Mouse (Mus musculus): Measurements from ENCODE around the gene Runx2. TPM values are rescaled to one million over a fixed set of nuclear protein-coding genes. Genes with fewer than 3 reads are reported as not detected.

Gene Runx2
- polyA plus RNA-seq, 1 experiment from 2014 or later, result 4.6 TPM

DNA sequence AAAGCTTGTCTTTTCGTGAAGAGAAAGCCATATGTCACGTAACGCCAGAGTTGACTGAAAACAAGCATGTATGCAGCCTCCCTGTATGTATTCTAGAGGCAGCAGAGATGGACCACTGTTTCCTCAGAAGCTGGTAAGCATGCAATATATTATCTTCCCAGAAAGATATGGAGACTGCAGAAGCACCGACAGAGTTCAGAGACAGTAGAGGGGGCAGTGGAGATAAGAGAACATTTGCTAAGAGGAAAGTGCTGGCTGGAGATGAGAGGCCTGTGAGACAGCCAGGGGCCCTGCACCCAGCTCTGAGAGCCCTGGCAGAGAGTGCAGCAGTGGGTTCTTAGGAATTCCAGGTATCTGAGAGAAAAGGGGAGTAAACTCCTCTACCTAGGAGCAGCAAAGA is 182.3 kb downstream of the Runx2 start:
- Histone ChIP-seq H3K36me3 (no peaks in the 10 kb centered on the region), H3K27ac (replicated peaks) (no peak overlapping the region), H3K27me3 (peaks cover 4% of the 10 kb centered on the region; the same call in 1 of the 2 replicates), H3K9ac (replicated peaks) (no peak overlapping the region), H3K4me2 (replicated peaks) (no peak overlapping the region), H3K9me3 (no peaks in the 10 kb centered on the region), H3K4me3 (no peak overlapping the region), H3K4me1 (peaks cover under 1% of the 10 kb centered on the region; the same call in 1 of the 2 replicates)
- WGBS, result 94% methylated on average over 4 of the region's 4 CpGs
- no peak for ATAC-seq (ENCODE audit: low FRiP score, low read depth)

DNA sequence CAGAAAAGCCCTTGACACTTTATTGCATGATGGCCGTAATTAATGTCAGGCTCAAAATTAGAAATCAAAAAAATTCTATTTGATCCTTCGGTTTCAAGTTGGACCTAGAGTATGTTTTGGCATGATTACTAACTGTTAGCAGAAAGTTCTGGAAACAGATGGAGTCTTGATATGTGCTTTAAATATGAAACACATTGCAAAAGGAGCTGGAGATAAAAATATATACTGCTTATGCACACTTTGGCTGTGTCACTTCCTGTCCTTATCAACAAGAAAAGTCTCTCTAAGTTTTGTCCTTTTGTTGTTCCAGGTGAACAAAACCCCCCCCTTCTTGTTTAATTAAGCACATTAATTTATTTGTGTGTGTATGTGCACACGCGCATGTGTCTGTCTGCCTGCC is 183.0 kb downstream of the Runx2 start:
- H3K27ac ChIP-seq (replicated peaks), result no peak overlapping the region
- H3K4me3 ChIP-seq, result no peak overlapping the region
- peaks cover 4% of the 10 kb centered on the region; the same call in 1 of the 2 replicates for H3K27me3 ChIP-seq
- no peak overlapping the region for H3K9ac ChIP-seq (replicated peaks)
- no peak for ATAC-seq (ENCODE audit: low FRiP score, low read depth)
- WGBS, result 96% methylated on average over 4 of the region's 4 CpGs
- no peaks in the 10 kb centered on the region for H3K36me3 ChIP-seq
- no peaks in the 10 kb centered on the region for H3K9me3 ChIP-seq
- no peak overlapping the region for H3K4me2 ChIP-seq (replicated peaks)
- no peaks in the 10 kb centered on the region for H3K4me1 ChIP-seq

- H3K4me3 ChIP-seq, result no peak overlapping the region
- H3K4me2 ChIP-seq (replicated peaks), result no peak overlapping the region
- H3K9ac ChIP-seq (replicated peaks), result no peak overlapping the region
- H3K27me3 ChIP-seq, result peaks cover 2% of the 10 kb centered on the region; the same call in 1 of the 2 replicates
- no peak overlapping the region for H3K27ac ChIP-seq (replicated peaks)
- 83% methylated on average over 6 of the region's 6 CpGs for WGBS
- no peak for ATAC-seq (ENCODE audit: low FRiP score, low read depth)
- no peaks in the 10 kb centered on the region for H3K36me3 ChIP-seq
- H3K4me1 ChIP-seq, result no peaks in the 10 kb centered on the region
- no peaks in the 10 kb centered on the region for H3K9me3 ChIP-seq
Observed at GRCm38 (mm10) chr17:44627317-44627716, 187.3 kb downstream of the Runx2 start.

- Histone ChIP-seq H3K4me3 (no peak overlapping the region), H3K27me3 (no peaks in the 10 kb centered on the region), H3K36me3 (no peaks in the 10 kb centered on the region), H3K4me2 (replicated peaks) (no peak overlapping the region), H3K27ac (replicated peaks) (no peak overlapping the region), H3K4me1 (no peaks in the 10 kb centered on the region), H3K9me3 (no peaks in the 10 kb centered on the region), H3K9ac (replicated peaks) (no peak overlapping the region)
- WGBS, result 79% methylated on average over 2 of the region's 2 CpGs
- no peak for ATAC-seq (ENCODE audit: low FRiP score, low read depth)
Observed at GRCm38 (mm10) chr17:44623707-44624106, 190.9 kb downstream of the Runx2 start.

DNA sequence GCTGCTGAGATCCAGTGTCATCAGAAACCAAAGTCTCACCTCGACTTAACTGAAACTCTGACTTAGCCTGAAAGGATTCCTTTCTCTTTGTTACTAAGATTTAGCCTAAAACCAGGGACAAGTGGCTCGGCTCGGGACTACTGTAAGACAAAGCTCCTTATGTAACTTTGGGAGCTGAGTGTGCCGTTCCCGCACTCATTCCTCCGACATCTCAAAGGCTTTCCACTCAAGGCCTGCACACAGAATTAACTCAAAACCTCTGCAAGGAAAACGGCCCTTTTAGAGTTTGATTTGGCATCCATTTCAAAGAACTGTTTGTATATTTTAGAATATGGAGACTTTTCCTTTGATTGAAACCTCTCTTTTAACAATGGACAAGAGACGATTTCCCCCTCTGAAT is 191.3 kb downstream of the Runx2 start:
- Histone ChIP-seq H3K4me3 (no peak overlapping the region), H3K9me3 (no peaks in the 10 kb centered on the region), H3K4me2 (replicated peaks) (no peak overlapping the region), H3K27ac (replicated peaks) (no peak overlapping the region), H3K36me3 (no peaks in the 10 kb centered on the region), H3K9ac (replicated peaks) (no peak overlapping the region), H3K4me1 (0 out of 2 replicates have a peak, but pooled peaks cover under 1% of the 10 kb centered on the region), H3K27me3 (no peaks in the 10 kb centered on the region)
- WGBS, result 61% methylated on average over 8 of the region's 8 CpGs
- ATAC-seq (ENCODE audit: low FRiP score, low read depth), result no peak

GRCm38 (mm10) chr17:44620456-44620855 is 194.1 kb downstream of the Runx2 start:
- Histone ChIP-seq H3K36me3 (no peaks in the 10 kb centered on the region), H3K4me3 (no peak overlapping the region), H3K27ac (replicated peaks) (no peak overlapping the region), H3K9ac (replicated peaks) (no peak overlapping the region), H3K9me3 (no peaks in the 10 kb centered on the region), H3K4me2 (replicated peaks) (no peak overlapping the region), H3K27me3 (no peaks in the 10 kb centered on the region), H3K4me1 (0 out of 2 replicates have a peak, but pooled peaks cover 2% of the 10 kb centered on the region)
- ATAC-seq (ENCODE audit: low FRiP score, low read depth), result no peak
- 78% methylated on average over 2 of the region's 2 CpGs for WGBS

GRCm38 (mm10) chr17:44618691-44619090 is 195.9 kb downstream of the Runx2 start:
- no peak for ATAC-seq (ENCODE audit: low FRiP score, low read depth)
- H3K27me3 ChIP-seq, result no peaks in the 10 kb centered on the region
- H3K36me3 ChIP-seq, result no peaks in the 10 kb centered on the region
- H3K27ac ChIP-seq (replicated peaks), result no peak overlapping the region
- 71% methylated on average over 11 of the region's 11 CpGs for WGBS
- H3K9ac ChIP-seq (replicated peaks), result no peak overlapping the region
- H3K4me3 ChIP-seq, result no peak overlapping the region
- H3K4me2 ChIP-seq (replicated peaks), result no peak overlapping the region
- peaks cover 7% of the 10 kb centered on the region; the same call in 1 of the 2 replicates for H3K4me1 ChIP-seq
- H3K9me3 ChIP-seq, result no peaks in the 10 kb centered on the region

DNA sequence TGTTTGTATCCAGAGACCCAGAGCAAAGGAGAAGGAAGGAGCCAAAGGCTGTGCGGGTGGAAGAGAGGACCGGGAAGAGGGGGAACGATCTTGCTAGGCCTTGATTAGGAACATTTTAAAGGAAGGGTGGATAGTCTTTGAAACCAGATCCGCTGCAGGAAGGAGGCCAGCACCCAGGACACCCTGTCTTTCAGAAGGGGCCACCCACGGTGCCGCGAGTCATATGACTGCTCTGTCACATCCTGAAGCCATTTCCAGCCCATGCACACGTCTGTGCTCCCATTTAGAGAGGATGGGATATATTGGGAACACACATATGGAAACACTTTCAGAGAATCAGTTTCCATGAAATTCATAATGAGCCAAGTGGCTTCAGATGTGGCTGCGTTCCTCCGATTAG is 196.4 kb downstream of the Runx2 start:
- no peak overlapping the region for H3K4me3 ChIP-seq
- 65% methylated on average over 10 of the region's 10 CpGs for WGBS
- H3K9me3 ChIP-seq, result no peaks in the 10 kb centered on the region
- H3K9ac ChIP-seq (replicated peaks), result no peak overlapping the region
- H3K36me3 ChIP-seq, result no peaks in the 10 kb centered on the region
- H3K4me2 ChIP-seq (replicated peaks), result no peak overlapping the region
- ATAC-seq (ENCODE audit: low FRiP score, low read depth), result no peak
- H3K4me1 ChIP-seq, result peaks cover 8% of the 10 kb centered on the region; the same call in 1 of the 2 replicates
- H3K27ac ChIP-seq (replicated peaks), result no peak overlapping the region
- no peaks in the 10 kb centered on the region for H3K27me3 ChIP-seq

DNA sequence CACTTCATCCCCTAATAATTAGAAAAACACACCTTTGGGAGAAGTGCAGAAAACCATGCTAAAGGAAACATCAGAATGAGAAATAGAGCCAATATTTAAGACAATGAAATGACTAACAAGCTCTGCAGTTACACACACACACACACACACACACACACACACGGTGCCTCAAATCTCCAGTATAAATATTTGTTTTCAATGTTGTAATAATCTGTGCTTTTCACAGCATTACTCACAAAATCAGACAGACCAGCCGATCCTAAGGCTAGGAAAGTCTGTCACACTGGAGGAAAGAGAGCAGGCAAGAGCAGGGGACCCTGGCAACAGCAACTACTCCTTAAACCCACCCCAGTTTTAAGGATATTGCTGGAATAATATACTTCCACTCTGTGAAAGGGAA is 196.9 kb downstream of the Runx2 start:
- H3K4me2 ChIP-seq (replicated peaks), result no peak overlapping the region
- no peak for ATAC-seq (ENCODE audit: low FRiP score, low read depth)
- no peak overlapping the region for H3K4me3 ChIP-seq
- H3K4me1 ChIP-seq, result peaks cover 8% of the 10 kb centered on the region; the same call in 1 of the 2 replicates
- WGBS, result 65% methylated on average over 2 of the region's 2 CpGs
- H3K27ac ChIP-seq (replicated peaks), result no peak overlapping the region
- H3K9ac ChIP-seq (replicated peaks), result no peak overlapping the region
- H3K9me3 ChIP-seq, result no peaks in the 10 kb centered on the region
- no peaks in the 10 kb centered on the region for H3K36me3 ChIP-seq
- H3K27me3 ChIP-seq, result no peaks in the 10 kb centered on the region

DNA sequence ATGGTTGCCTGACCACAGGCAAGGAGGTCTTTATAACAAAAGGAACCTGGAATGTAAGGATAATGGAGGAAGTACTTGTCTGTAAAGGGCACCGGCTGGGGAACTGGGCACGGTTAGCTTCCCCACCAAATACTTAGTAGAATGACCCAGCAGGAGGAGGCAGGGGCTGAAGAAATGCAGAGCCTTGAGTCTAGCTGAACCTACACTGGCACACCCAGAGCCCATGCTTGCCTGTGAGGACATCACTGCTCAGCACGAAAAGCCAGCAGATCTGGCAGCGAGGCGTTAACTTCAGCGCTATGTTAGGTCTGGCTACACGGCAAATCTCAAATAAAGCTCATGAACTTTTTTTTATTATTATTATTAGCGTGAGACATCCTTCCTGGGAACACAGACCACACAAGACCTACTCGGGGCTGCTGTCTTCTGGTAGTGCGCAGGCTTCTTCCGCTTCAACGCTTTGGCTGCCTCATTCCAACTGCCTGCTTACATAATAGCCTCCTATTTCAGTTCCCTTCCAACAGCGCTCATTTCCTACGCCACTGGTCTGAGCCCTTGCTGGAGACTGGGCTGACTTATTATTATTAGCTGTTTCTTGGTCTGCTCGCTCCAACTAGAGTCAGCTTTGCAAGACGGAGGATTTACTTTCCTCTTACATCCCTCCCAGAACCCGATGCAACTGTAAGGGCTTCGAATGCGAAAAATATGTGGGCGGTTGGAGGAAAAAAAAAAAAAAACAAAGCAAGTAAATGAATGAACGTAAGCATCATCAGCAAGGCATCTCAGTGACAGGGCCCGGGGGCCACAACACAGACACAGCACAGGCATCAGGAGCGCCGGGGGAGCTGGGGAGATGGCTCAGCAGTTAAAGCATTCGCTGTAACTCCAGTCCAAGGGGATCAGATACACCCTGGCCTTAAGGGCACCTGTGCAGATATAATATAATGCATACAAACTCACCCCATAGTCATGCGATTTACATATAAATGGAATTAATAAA is 200.6 kb downstream of the Runx2 start:
- Histone ChIP-seq H3K9ac (replicated peaks) (no peak overlapping the region), H3K27ac (replicated peaks) (no peak overlapping the region), H3K4me1 (peaks cover 8% of the 10 kb centered on the region; the same call in 1 of the 2 replicates), H3K36me3 (no peaks in the 10 kb centered on the region), H3K9me3 (no peaks in the 10 kb centered on the region), H3K4me3 (no peak overlapping the region), H3K4me2 (replicated peaks) (no peak overlapping the region), H3K27me3 (no peaks in the 10 kb centered on the region)
- ATAC-seq (ENCODE audit: low FRiP score, low read depth), result no peak
- 67% methylated on average over 26 of the region's 26 CpGs for WGBS

DNA sequence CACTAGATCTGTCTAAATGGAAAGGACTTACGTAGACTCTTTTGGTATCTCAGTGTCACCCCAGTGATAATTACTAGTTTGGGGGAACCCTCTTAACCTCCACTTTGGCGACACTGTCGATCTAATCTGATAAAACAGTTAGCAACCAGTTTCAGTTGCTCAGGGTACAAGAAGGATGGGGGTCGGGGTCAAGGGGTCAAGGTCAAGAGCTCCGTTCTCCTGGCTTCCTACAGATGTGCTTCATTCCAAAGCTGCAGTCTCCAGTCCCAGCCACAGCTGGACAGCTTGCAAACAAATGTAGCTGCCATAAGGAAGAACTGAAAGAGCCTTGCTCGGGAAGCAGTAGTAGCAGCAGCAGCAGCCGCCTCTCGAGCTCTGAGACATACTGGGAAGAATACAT is 202.0 kb downstream of the Runx2 start:
- no peak overlapping the region for H3K4me2 ChIP-seq (replicated peaks)
- no peak for ATAC-seq (ENCODE audit: low FRiP score, low read depth)
- H3K36me3 ChIP-seq, result no peaks in the 10 kb centered on the region
- no peak overlapping the region for H3K27ac ChIP-seq (replicated peaks)
- H3K9me3 ChIP-seq, result no peaks in the 10 kb centered on the region
- H3K4me3 ChIP-seq, result no peak overlapping the region
- no peaks in the 10 kb centered on the region for H3K27me3 ChIP-seq
- H3K4me1 ChIP-seq, result peaks cover 6% of the 10 kb centered on the region; the same call in 1 of the 2 replicates
- WGBS, result 70% methylated on average over 8 of the region's 8 CpGs
- H3K9ac ChIP-seq (replicated peaks), result no peak overlapping the region

DNA sequence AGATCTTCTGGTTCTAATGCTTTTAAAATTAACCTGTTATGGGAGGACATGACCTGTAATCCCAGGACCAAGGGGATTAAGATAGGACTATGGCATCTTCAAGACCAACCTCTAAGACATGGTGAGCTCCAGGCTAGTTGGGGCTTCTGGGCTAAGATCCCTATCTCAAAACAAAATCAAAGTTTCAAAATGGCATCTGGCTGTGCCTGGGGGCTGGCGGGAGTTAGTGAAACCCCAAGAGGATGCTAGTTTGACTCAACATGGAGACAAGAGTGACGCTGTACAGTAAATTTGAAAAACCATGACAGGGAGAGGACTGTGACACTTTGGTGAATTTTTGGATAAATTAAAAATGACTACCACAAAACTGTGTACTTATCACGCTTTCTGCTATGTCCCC is 202.6 kb downstream of the Runx2 start:
- Histone ChIP-seq H3K4me3 (no peak overlapping the region), H3K9ac (replicated peaks) (no peak overlapping the region), H3K27ac (replicated peaks) (no peak overlapping the region), H3K4me2 (replicated peaks) (no peak overlapping the region), H3K27me3 (no peaks in the 10 kb centered on the region), H3K9me3 (no peaks in the 10 kb centered on the region), H3K4me1 (peaks cover 6% of the 10 kb centered on the region; the same call in 1 of the 2 replicates), H3K36me3 (no peaks in the 10 kb centered on the region)
- ATAC-seq (ENCODE audit: low FRiP score, low read depth), result no peak
- 89% methylated on average over 3 of the region's 3 CpGs for WGBS

Data from midbrain, embryonic 12.5 days (tissue).